Mouse (Mus musculus): ENCODE data around the gene Syne4. TPM values are rescaled to one million over a fixed set of nuclear protein-coding genes. Genes with fewer than 3 reads are reported as not detected.

Syne4 gene
- polyA plus RNA-seq (2012; ENCODE audit: insufficient read depth, insufficient read length, missing spikeins): 1.2 TPM in 1 of 2 replicates, not detected in the other

- Histone ChIP-seq H3K4me3 (ENCODE audit: insufficient read depth, low read length) (no peak within 1 kb of the TSS), H3K27ac (ENCODE audit: insufficient read depth, low read depth, low read length) (no peak within 1 kb of the TSS), H3K4me1 (ENCODE audit: control insufficient read depth, insufficient read depth, low read length) (peaks cover 2% of the 10 kb centered on the region; the same call in 1 of the 2 replicates)
- TF ChIP-seq CTCF (IDR thresholded peaks at IDR 0.05; ENCODE audit: low read depth, low read length) (no peak), POLR2A (IDR thresholded peaks at IDR 0.05; ENCODE audit: borderline replicate concordance, low read depth, low read length) (no peak)
Observed at GRCm38 (mm10) chr7:30314721-30315155, at the start of gene Syne4. Gene Syne4 (plus strand): TSS chr7:30314807.

- Histone ChIP-seq H3K4me3 (ENCODE audit: insufficient read depth, low read length) (no peak overlapping the region), H3K4me1 (ENCODE audit: control insufficient read depth, insufficient read depth, low read length) (peaks cover 9% of the 10 kb centered on the region), H3K27ac (ENCODE audit: insufficient read depth, low read depth, low read length) (peak overlapping the region; percentile 32)
- TF ChIP-seq POLR2A (IDR thresholded peaks at IDR 0.05; ENCODE audit: borderline replicate concordance, low read depth, low read length) (no peak), CTCF (IDR thresholded peaks at IDR 0.05; ENCODE audit: low read depth, low read length) (no peak)
Observed at GRCm38 (mm10) chr7:30265041-30265440, 49.6 kb upstream of the Syne4 start.

- Histone ChIP-seq H3K4me3 (ENCODE audit: insufficient read depth, low read length) (no peak overlapping the region), H3K4me1 (ENCODE audit: control insufficient read depth, insufficient read depth, low read length) (peaks cover 11% of the 10 kb centered on the region), H3K27ac (ENCODE audit: insufficient read depth, low read depth, low read length) (peak overlapping the region; percentile 32)
- no peak for TF ChIP-seq CTCF (IDR thresholded peaks at IDR 0.05; ENCODE audit: low read depth, low read length)
- no peak for TF ChIP-seq POLR2A (IDR thresholded peaks at IDR 0.05; ENCODE audit: borderline replicate concordance, low read depth, low read length)
Observed at GRCm38 (mm10) chr7:30265531-30265930, 49.1 kb upstream of the Syne4 start.

- TF ChIP-seq POLR2A (IDR thresholded peaks at IDR 0.05; ENCODE audit: borderline replicate concordance, low read depth, low read length): no peak
- TF ChIP-seq CTCF (IDR thresholded peaks at IDR 0.05; ENCODE audit: low read depth, low read length): no peak
- H3K4me1 ChIP-seq (ENCODE audit: control insufficient read depth, insufficient read depth, low read length): peaks cover 11% of the 10 kb centered on the region
Observed at GRCm38 (mm10) chr7:30265935-30266334, 48.7 kb upstream of the Syne4 start.

GRCm38 (mm10) chr7:30266780-30267179 is 47.8 kb upstream of the Syne4 start:
- Histone ChIP-seq H3K27ac (ENCODE audit: insufficient read depth, low read depth, low read length) (no peak overlapping the region), H3K4me1 (ENCODE audit: control insufficient read depth, insufficient read depth, low read length) (peaks cover 11% of the 10 kb centered on the region), H3K4me3 (ENCODE audit: insufficient read depth, low read length) (no peak overlapping the region)
- TF ChIP-seq CTCF (IDR thresholded peaks at IDR 0.05; ENCODE audit: low read depth, low read length) (no peak), POLR2A (IDR thresholded peaks at IDR 0.05; ENCODE audit: borderline replicate concordance, low read depth, low read length) (no peak)

More at GRCm38 (mm10) chr7:30265935-30266334, 48.7 kb upstream of the Syne4 start:
- H3K4me3 ChIP-seq (ENCODE audit: insufficient read depth, low read length): no peak overlapping the region
- H3K27ac ChIP-seq (ENCODE audit: insufficient read depth, low read depth, low read length): no peak overlapping the region

- no peak for TF ChIP-seq POLR2A (IDR thresholded peaks at IDR 0.05; ENCODE audit: borderline replicate concordance, low read depth, low read length)
- no peak for TF ChIP-seq CTCF (IDR thresholded peaks at IDR 0.05; ENCODE audit: low read depth, low read length)
- Histone ChIP-seq H3K4me3 (ENCODE audit: insufficient read depth, low read length) (no peak overlapping the region), H3K27ac (ENCODE audit: insufficient read depth, low read depth, low read length) (no peak overlapping the region), H3K4me1 (ENCODE audit: control insufficient read depth, insufficient read depth, low read length) (peaks cover 11% of the 10 kb centered on the region)
Observed at GRCm38 (mm10) chr7:30269641-30270040, 45.0 kb upstream of the Syne4 start.

- no peak overlapping the region for H3K27ac ChIP-seq (ENCODE audit: insufficient read depth, low read depth, low read length)
- TF ChIP-seq CTCF (IDR thresholded peaks at IDR 0.05; ENCODE audit: low read depth, low read length): no peak
- H3K4me1 ChIP-seq (ENCODE audit: control insufficient read depth, insufficient read depth, low read length): peaks cover 15% of the 10 kb centered on the region
- no peak overlapping the region for H3K4me3 ChIP-seq (ENCODE audit: insufficient read depth, low read length)
Observed at GRCm38 (mm10) chr7:30274383-30274782, 40.2 kb upstream of the Syne4 start.

- Histone ChIP-seq H3K4me3 (ENCODE audit: insufficient read depth, low read length) (peak overlapping the region; percentile 89; the same call in 1 of the 2 replicates), H3K27ac (ENCODE audit: insufficient read depth, low read depth, low read length) (peak overlapping the region; percentile 86)
Observed at GRCm38 (mm10) chr7:30278911-30279310, 35.7 kb upstream of the Syne4 start.

GRCm38 (mm10) chr7:30279536-30279935 is 35.1 kb upstream of the Syne4 start:
- peak overlapping the region; percentile 86 for H3K27ac ChIP-seq (ENCODE audit: insufficient read depth, low read depth, low read length)
- H3K4me1 ChIP-seq (ENCODE audit: control insufficient read depth, insufficient read depth, low read length): peaks cover 26% of the 10 kb centered on the region
- no peak for TF ChIP-seq CTCF (IDR thresholded peaks at IDR 0.05; ENCODE audit: low read depth, low read length)
- no peak for TF ChIP-seq POLR2A (IDR thresholded peaks at IDR 0.05; ENCODE audit: borderline replicate concordance, low read depth, low read length)
- H3K4me3 ChIP-seq (ENCODE audit: insufficient read depth, low read length): peak overlapping the region; percentile 89

More at GRCm38 (mm10) chr7:30278911-30279310, 35.7 kb upstream of the Syne4 start:
- peaks cover 26% of the 10 kb centered on the region for H3K4me1 ChIP-seq (ENCODE audit: control insufficient read depth, insufficient read depth, low read length)
- TF ChIP-seq CTCF (IDR thresholded peaks at IDR 0.05; ENCODE audit: low read depth, low read length) (no peak), POLR2A (IDR thresholded peaks at IDR 0.05; ENCODE audit: borderline replicate concordance, low read depth, low read length) (no peak)

GRCm38 (mm10) chr7:30279951-30280669 is 34.5 kb upstream of the Syne4 start, which contains the start of the genes Thap8 and Wdr62:
Gene Thap8 (plus strand): TSS chr7:30280094.
Gene Wdr62 (minus strand): TSS chr7:30280419.
- H3K4me3 ChIP-seq (ENCODE audit: insufficient read depth, low read length): peak within 1 kb of the TSS; percentile 89
- peaks cover 27% of the 10 kb centered on the region for H3K4me1 ChIP-seq (ENCODE audit: control insufficient read depth, insufficient read depth, low read length)
- H3K27ac ChIP-seq (ENCODE audit: insufficient read depth, low read depth, low read length): peak within 1 kb of the TSS; percentile 94
- no peak for TF ChIP-seq CTCF (IDR thresholded peaks at IDR 0.05; ENCODE audit: low read depth, low read length)
- TF ChIP-seq POLR2A (IDR thresholded peaks at IDR 0.05; ENCODE audit: borderline replicate concordance, low read depth, low read length): no peak
